Mouse (Mus musculus): Measurements from ENCODE around the gene Gga1. TPM values are rescaled to one million over a fixed set of nuclear protein-coding genes. Genes with fewer than 3 reads are reported as not detected.
A peak's percentile ranks its signal among the peaks of the same experiment; 100 is the strongest.
"Not testable (repeated sequence)": the region's sequence is repeated elsewhere in the genome, so short reads cannot be mapped to it uniquely, and the experiment has no call there.

Gene Gga1
- polyA plus RNA-seq, 1 experiment from 2014 or later, result 51.8 TPM

DNA sequence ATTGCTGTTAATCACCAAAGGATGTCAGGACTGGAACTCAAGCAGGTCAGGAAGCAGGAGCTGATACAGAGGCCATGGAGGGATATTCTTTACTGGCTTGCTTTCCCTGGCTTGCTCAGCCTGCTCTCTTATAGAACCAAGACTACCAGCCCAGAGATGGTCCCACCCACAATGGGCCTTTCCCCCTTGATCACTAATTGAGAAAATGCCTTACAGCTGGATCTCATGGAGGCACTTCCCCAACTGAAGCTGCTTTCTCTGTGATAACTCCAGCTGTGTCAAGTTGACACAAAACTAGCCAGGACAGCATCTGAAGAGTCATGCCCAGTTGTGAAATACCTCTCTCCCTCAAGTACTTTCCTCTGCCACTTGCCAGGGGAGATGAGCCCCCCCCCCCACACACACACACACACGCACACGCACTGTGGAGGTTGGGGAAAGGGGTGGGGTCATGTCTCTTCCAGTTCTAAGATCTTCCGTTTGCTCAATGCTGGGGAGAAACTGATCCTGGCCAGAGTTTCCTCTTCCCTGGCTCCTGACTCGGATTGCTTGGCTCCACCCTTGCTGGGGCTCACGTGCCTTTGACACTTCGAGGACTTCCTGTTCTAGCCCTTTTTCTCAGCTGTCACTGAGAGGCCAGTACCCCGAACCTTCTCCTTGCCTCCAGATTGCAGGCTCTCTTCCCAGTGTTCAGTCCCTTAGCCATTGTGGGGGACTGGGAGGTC is 2.0 kb downstream of the Gga1 start:
- H3K27me3 ChIP-seq; H3K9me3 ChIP-seq; ATAC-seq (ENCODE audit: insufficient number of reproducible peaks, insufficient read depth, low FRiP score, low TSS enrichment, low read depth): not testable (repeated sequence)
- H3K4me1 ChIP-seq, result peaks cover 38% of the 10 kb centered on the region
- peak overlapping the region; percentile 99 for H3K27ac ChIP-seq
- peaks cover 41% of the 10 kb centered on the region for H3K36me3 ChIP-seq
- WGBS, result 14% methylated on average over 7 of the region's 7 CpGs
- peak overlapping the region; percentile 70 for H3K4me3 ChIP-seq
- H3K4me2 ChIP-seq, result peak overlapping the region; percentile 93
- peak overlapping the region; percentile 59 for H3K9ac ChIP-seq

GRCm38 (mm10) chr15:78880432-78880831 is 3.4 kb downstream of the Gga1 start:
- H3K9ac ChIP-seq, result peak overlapping the region; percentile 7; the same call in 1 of the 2 replicates
- H3K27ac ChIP-seq, result 0 out of 2 replicates have a peak overlapping the region, but pooled peaks have one; percentile 88
- H3K4me3 ChIP-seq, result no peak overlapping the region
- no peaks in the 10 kb centered on the region for H3K27me3 ChIP-seq
- H3K4me1 ChIP-seq, result peaks cover 33% of the 10 kb centered on the region
- no peaks in the 10 kb centered on the region for H3K9me3 ChIP-seq
- peaks cover 54% of the 10 kb centered on the region for H3K36me3 ChIP-seq
- WGBS, result 94% methylated on average over 8 of the region's 8 CpGs
- H3K4me2 ChIP-seq, result no peak overlapping the region
- ATAC-seq (ENCODE audit: insufficient number of reproducible peaks, insufficient read depth, low FRiP score, low TSS enrichment, low read depth), result no peak

- H3K9me3 ChIP-seq, result no peaks in the 10 kb centered on the region
- WGBS, result 83% methylated on average over 3 of the region's 3 CpGs
- H3K27ac ChIP-seq, result no peak overlapping the region
- H3K36me3 ChIP-seq, result peaks cover 68% of the 10 kb centered on the region
- H3K4me1 ChIP-seq, result peaks cover 26% of the 10 kb centered on the region
- no peak for ATAC-seq (ENCODE audit: insufficient number of reproducible peaks, insufficient read depth, low FRiP score, low TSS enrichment, low read depth)
- no peak overlapping the region for H3K4me2 ChIP-seq
- H3K9ac ChIP-seq, result no peak overlapping the region
- H3K27me3 ChIP-seq, result no peaks in the 10 kb centered on the region
- H3K4me3 ChIP-seq, result no peak overlapping the region
Observed at GRCm38 (mm10) chr15:78881828-78882227, 4.8 kb downstream of the Gga1 start.

DNA sequence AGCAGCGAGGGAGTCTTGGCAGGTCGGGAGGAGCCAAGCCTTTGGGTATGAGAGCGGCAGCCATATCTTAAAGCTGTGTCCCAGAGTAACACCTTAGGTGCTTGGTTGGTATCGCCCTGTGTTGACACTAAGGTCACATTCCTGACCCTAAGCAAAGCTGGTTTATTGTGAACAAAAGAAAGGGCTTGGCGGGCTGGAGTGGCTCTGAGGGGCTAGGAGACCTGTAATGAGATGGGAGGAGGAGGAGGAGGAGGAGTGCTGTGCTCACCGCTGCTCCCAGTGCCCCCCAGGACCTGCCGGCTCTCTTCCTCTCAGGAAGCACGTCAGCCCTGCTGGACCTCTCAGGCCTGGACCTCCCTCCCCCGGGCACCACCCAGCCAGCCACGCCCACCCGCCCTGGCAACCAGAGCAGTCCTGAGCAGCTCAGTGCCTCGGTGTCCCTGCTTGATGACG is 12.4 kb downstream of the Gga1 start:
- H3K4me1 ChIP-seq, result peaks cover 17% of the 10 kb centered on the region
- 30% methylated on average over 13 of the region's 13 CpGs for WGBS
- no peak overlapping the region for H3K4me2 ChIP-seq
- ATAC-seq (ENCODE audit: insufficient number of reproducible peaks, insufficient read depth, low FRiP score, low TSS enrichment, low read depth), result no peak
- no peak overlapping the region for H3K27ac ChIP-seq
- H3K9ac ChIP-seq, result 0 out of 2 replicates have a peak overlapping the region, but pooled peaks have one; percentile 27
- H3K27me3 ChIP-seq, result no peaks in the 10 kb centered on the region
- peaks cover 94% of the 10 kb centered on the region for H3K36me3 ChIP-seq
- H3K4me3 ChIP-seq, result no peak overlapping the region
- no peaks in the 10 kb centered on the region for H3K9me3 ChIP-seq

DNA sequence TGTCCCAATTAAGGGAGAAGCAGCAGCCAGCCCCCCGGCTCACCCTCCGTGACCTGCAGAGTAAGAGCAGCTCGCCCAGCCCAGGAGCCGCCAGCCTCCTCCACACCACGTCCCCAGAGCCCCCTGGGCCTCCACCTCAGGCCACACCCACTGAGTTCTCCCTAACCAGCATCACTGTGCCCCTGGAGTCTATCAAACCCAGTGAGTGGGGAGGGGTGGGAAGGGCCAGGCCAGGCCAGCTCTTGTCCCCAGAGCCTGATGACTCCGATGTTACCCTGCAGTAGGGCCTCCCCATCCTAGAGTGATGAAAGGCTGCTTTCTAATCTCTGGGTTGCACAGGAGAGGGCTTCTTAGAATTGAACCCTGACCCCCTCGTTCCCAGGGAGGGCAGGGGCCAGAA is 15.4 kb downstream of the Gga1 start:
- 61% methylated on average over 7 of the region's 7 CpGs for WGBS
- no peak for ATAC-seq (ENCODE audit: insufficient number of reproducible peaks, insufficient read depth, low FRiP score, low TSS enrichment, low read depth)
- peaks cover 46% of the 10 kb centered on the region for H3K4me1 ChIP-seq
- no peak overlapping the region for H3K4me3 ChIP-seq
- H3K36me3 ChIP-seq, result peaks cover 73% of the 10 kb centered on the region
- 0 out of 2 replicates have a peak overlapping the region, but pooled peaks have one; percentile 21 for H3K9ac ChIP-seq
- H3K9me3 ChIP-seq, result no peaks in the 10 kb centered on the region
- no peak overlapping the region for H3K27ac ChIP-seq
- no peaks in the 10 kb centered on the region for H3K27me3 ChIP-seq
- H3K4me2 ChIP-seq, result no peak overlapping the region

- 78% methylated on average over 13 of the region's 13 CpGs for WGBS
- no peak overlapping the region for H3K4me3 ChIP-seq
- H3K9me3 ChIP-seq, result no peaks in the 10 kb centered on the region
- ATAC-seq (ENCODE audit: insufficient number of reproducible peaks, insufficient read depth, low FRiP score, low TSS enrichment, low read depth), result no peak
- H3K4me2 ChIP-seq, result no peak overlapping the region
- no peaks in the 10 kb centered on the region for H3K27me3 ChIP-seq
- peaks cover 63% of the 10 kb centered on the region for H3K4me1 ChIP-seq
- H3K9ac ChIP-seq, result peak overlapping the region; percentile 52; the same call in 1 of the 2 replicates
- peaks cover 52% of the 10 kb centered on the region for H3K36me3 ChIP-seq
- peak overlapping the region; percentile 77 for H3K27ac ChIP-seq
Observed at GRCm38 (mm10) chr15:78894726-78895125, 17.7 kb downstream of the Gga1 start.

- H3K36me3 ChIP-seq, result peaks cover 44% of the 10 kb centered on the region
- 78% methylated on average over 2 of the region's 2 CpGs for WGBS
- no peak for ATAC-seq (ENCODE audit: insufficient number of reproducible peaks, insufficient read depth, low FRiP score, low TSS enrichment, low read depth)
- H3K27me3 ChIP-seq, result no peaks in the 10 kb centered on the region
- H3K4me1 ChIP-seq, result peaks cover 69% of the 10 kb centered on the region
- H3K4me3 ChIP-seq, result no peak overlapping the region
- no peak overlapping the region for H3K9ac ChIP-seq
- peak overlapping the region; percentile 64 for H3K27ac ChIP-seq
- no peak overlapping the region for H3K4me2 ChIP-seq
- H3K9me3 ChIP-seq, result no peaks in the 10 kb centered on the region
Observed at GRCm38 (mm10) chr15:78895741-78896140, 18.8 kb downstream of the Gga1 start.

DNA sequence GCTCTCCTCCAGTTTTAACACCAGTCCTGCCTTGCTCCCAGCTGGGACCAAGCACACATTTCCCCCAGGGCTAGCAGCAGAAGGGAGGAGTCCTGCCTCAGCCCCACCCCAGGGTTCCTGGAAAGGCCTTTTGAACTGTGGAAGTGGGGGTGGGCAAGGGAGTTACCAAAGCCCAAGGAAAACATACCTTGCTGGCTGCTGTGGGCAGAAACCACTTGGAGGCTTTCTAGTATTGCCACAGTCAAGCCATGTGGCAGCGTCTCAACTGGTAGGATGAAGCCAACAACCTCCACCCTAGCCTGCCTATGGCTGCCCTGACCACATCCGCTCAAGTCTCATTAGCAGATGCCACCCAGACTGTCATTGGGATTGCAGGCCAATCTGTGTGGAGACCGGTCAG is 19.2 kb downstream of the Gga1 start:
- no peaks in the 10 kb centered on the region for H3K9me3 ChIP-seq
- peaks cover 40% of the 10 kb centered on the region for H3K36me3 ChIP-seq
- H3K4me1 ChIP-seq, result peaks cover 73% of the 10 kb centered on the region
- no peaks in the 10 kb centered on the region for H3K27me3 ChIP-seq
- WGBS, result 83% methylated on average over 3 of the region's 3 CpGs
- H3K4me3 ChIP-seq, result no peak overlapping the region
- H3K4me2 ChIP-seq, result no peak overlapping the region
- peak overlapping the region; percentile 64 for H3K27ac ChIP-seq
- no peak for ATAC-seq (ENCODE audit: insufficient number of reproducible peaks, insufficient read depth, low FRiP score, low TSS enrichment, low read depth)
- H3K9ac ChIP-seq, result no peak overlapping the region

- no peak for ATAC-seq (ENCODE audit: insufficient number of reproducible peaks, insufficient read depth, low FRiP score, low TSS enrichment, low read depth)
- Histone ChIP-seq H3K27me3 (no peaks in the 10 kb centered on the region), H3K4me1 (peaks cover 79% of the 10 kb centered on the region), H3K4me3 (no peak overlapping the region), H3K4me2 (no peak overlapping the region), H3K36me3 (peaks cover 32% of the 10 kb centered on the region), H3K27ac (no peak overlapping the region), H3K9ac (no peak overlapping the region), H3K9me3 (no peaks in the 10 kb centered on the region)
- 93% methylated on average over 4 of the region's 4 CpGs for WGBS
Observed at GRCm38 (mm10) chr15:78897488-78897887, 20.5 kb downstream of the Gga1 start.

GRCm38 (mm10) chr15:78898507-78899001 is 21.6 kb downstream of the Gga1 start:
- peak overlapping the region; percentile 86; the same call in 1 of the 2 replicates for H3K9ac ChIP-seq
- H3K4me2 ChIP-seq, result peak overlapping the region; percentile 88
- peak overlapping the region; percentile 83 for H3K4me3 ChIP-seq
- no peaks in the 10 kb centered on the region for H3K9me3 ChIP-seq
- peaks cover 79% of the 10 kb centered on the region for H3K4me1 ChIP-seq
- peak overlapping the region; percentile 87; the same call in 1 of the 2 replicates for H3K27ac ChIP-seq
- 54% methylated on average over 6 of the region's 6 CpGs for WGBS
- ATAC-seq (ENCODE audit: insufficient number of reproducible peaks, insufficient read depth, low FRiP score, low TSS enrichment, low read depth), result no peak
- H3K27me3 ChIP-seq, result no peaks in the 10 kb centered on the region
- peaks cover 31% of the 10 kb centered on the region for H3K36me3 ChIP-seq

DNA sequence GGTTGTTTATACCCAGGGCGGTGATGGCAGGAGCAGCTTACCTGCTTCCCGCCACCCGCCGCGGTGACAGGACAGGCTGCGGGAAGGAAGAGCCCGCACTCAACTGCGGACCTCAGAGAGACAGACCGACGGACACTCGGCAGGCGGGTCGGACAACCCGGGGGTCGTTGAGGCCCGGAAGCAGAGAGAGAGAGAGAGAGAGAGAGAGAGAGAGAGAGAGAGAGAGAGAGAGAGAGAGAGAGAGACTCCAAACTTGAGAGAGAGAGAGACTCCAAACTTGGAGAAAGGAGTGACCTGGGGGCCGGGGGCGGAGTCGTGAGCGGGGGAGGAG is 22.4 kb downstream of the Gga1 start, which contains the start of gene Gm49510:
Gene Gm49510, plus strand, starts transcription at position 259 of the 331 bp plus-strand sequence.
- Histone ChIP-seq H3K27ac (peak within 1 kb of the TSS; percentile 87), H3K9ac (peak within 1 kb of the TSS; percentile 86), H3K4me1 (peaks cover 71% of the 10 kb centered on the region), H3K27me3 (no peaks in the 10 kb centered on the region), H3K9me3 (no peaks in the 10 kb centered on the region), H3K4me3 (peak within 1 kb of the TSS; percentile 83), H3K36me3 (peaks cover 31% of the 10 kb centered on the region), H3K4me2 (peak within 1 kb of the TSS; percentile 88)
- 2% methylated on average over 20 of the region's 20 CpGs for WGBS
- ATAC-seq (ENCODE audit: insufficient number of reproducible peaks, insufficient read depth, low FRiP score, low TSS enrichment, low read depth), result no peak

Measured in embryonic facial prominence, embryonic 13.5 days (tissue).